Mouse (Mus musculus) heart, embryonic 12.5 days (tissue): ENCODE results near the gene Gm20425. TPM values are rescaled to one million over a fixed set of nuclear protein-coding genes. Genes with fewer than 3 reads are reported as not detected.
"Not testable (repeated sequence)": the region's sequence is repeated elsewhere in the genome, so short reads cannot be mapped to it uniquely, and the experiment has no call there.

ENCODE experiments used
- ATAC-seq: fragments of 200-750 bp; cut with Nextera tagmentation; 2 replicates; pipeline ENCODE4 v1.8.0; 2017; ENCODE audit warnings: moderate TSS enrichment, moderate library complexity; ENCODE audit not compliant: insufficient number of reproducible peaks, low FRiP score
- H3K27ac ChIP-seq: fragments of 300-500 bp; sonication (generic); 2 replicates; pipeline ENCODE4 v1.5.1; 2016; ENCODE audit warnings: mild to moderate bottlenecking, moderate library complexity; ENCODE audit not compliant: poor library complexity, severe bottlenecking
- H3K27me3 ChIP-seq: fragments of 300-500 bp; sonication (generic); replicated peaks from 2 replicates; pipeline ENCODE4 v1.6.1; 2016; ENCODE audit warnings: mild to moderate bottlenecking, moderate library complexity
- H3K36me3 ChIP-seq: fragments of 300-500 bp; sonication (generic); 2 replicates; pipeline ENCODE4 v1.6.1; 2016; ENCODE audit warnings: mild to moderate bottlenecking, moderate library complexity
- H3K4me1 ChIP-seq: fragments of 300-500 bp; sonication (generic); replicated peaks from 2 replicates; pipeline ENCODE4 v1.6.1; 2016; ENCODE audit warnings: mild to moderate bottlenecking
- H3K4me2 ChIP-seq: fragments of 300-500 bp; sonication (generic); 2 replicates; pipeline ENCODE4 v1.6.1; 2016; ENCODE audit warnings: mild to moderate bottlenecking, moderate library complexity
- H3K4me3 ChIP-seq: fragments of 300-500 bp; sonication (generic); 2 replicates; pipeline ENCODE4 v1.5.1; 2016; ENCODE audit warnings: mild to moderate bottlenecking
- H3K9ac ChIP-seq: fragments of 300-500 bp; sonication (generic); 2 replicates; pipeline ENCODE4 v1.6.1; 2016; ENCODE audit warnings: mild to moderate bottlenecking, moderate library complexity
- H3K9me3 ChIP-seq: fragments of 300-500 bp; sonication (generic); replicated peaks from 2 replicates; pipeline ENCODE4 v1.6.1; 2016; ENCODE audit warnings: mild to moderate bottlenecking, moderate library complexity
- WGBS: fragments of 180-500 bp; shearing (Covaris S2); methylation state at CpG from one replicate; pipeline ENCODE4 v1.1.7; 2016; 5-methylcytosine and 5-hydroxymethylcytosine counted together
- polyA plus RNA-seq: library from polyadenylated mRNA; unstranded; fragments of >200 nt; fragmentation: Nextera tagmentation; extraction: Ambion mirVana; gene quantifications from 2 replicates; pipeline ENCODE4 v1.2.1, GENCODE M21; 2016

The Gm20425 gene
- polyA plus RNA-seq, 1 experiment from 2014 or later = 7.0 TPM

- Histone ChIP-seq H3K4me2 (no peak overlapping the region), H3K9ac (no peak overlapping the region), H3K36me3 (peaks cover 24% of the 10 kb centered on the region), H3K9me3 (no peaks in the 10 kb centered on the region), H3K4me1 (peaks cover 13% of the 10 kb centered on the region), H3K4me3 (no peak overlapping the region), H3K27me3 (no peaks in the 10 kb centered on the region), H3K27ac (no peak overlapping the region)
- ATAC-seq = no peak
- 59% methylated on average over 4 of the region's 4 CpGs for WGBS
These were observed 45.3 kb downstream of the Gm20425 start for GRCm38 (mm10) chr9:103184855-103185254.

- H3K27ac ChIP-seq = no peak overlapping the region
- 83% methylated on average over 8 of the region's 8 CpGs for whole genome bisulfite sequencing
- 0 out of 2 replicates have a peak, but pooled peaks cover 4% of the 10 kb centered on the region for H3K27me3 ChIP-seq
These were observed 48.2 kb downstream of the Gm20425 start for GRCm38 (mm10) chr9:103181886-103182285.

GRCm38 (mm10) chr9:103180807-103181565 lies 49.1 kb downstream of the Gm20425 start:
- Histone ChIP-seq H3K9ac (peak overlapping the region; percentile 68), H3K4me2 (peak overlapping the region; percentile 86), H3K27ac (no peak overlapping the region), H3K4me1 (peaks cover 6% of the 10 kb centered on the region), H3K36me3 (no peaks in the 10 kb centered on the region), H3K9me3 (no peaks in the 10 kb centered on the region), H3K4me3 (peak overlapping the region; percentile 59), H3K27me3 (0 out of 2 replicates have a peak, but pooled peaks cover 4% of the 10 kb centered on the region)
- 2% methylated on average over 20 of the region's 20 CpGs for WGBS
- ATAC-seq = peak; percentile 87

More at GRCm38 (mm10) chr9:103181886-103182285, 48.2 kb downstream of the Gm20425 start:
- H3K4me3 ChIP-seq = no peak overlapping the region
- no peak overlapping the region for H3K4me2 ChIP-seq
- no peak for ATAC-seq
- H3K36me3 ChIP-seq = no peaks in the 10 kb centered on the region
- H3K4me1 ChIP-seq = peaks cover 6% of the 10 kb centered on the region
- no peak overlapping the region for H3K9ac ChIP-seq
- no peaks in the 10 kb centered on the region for H3K9me3 ChIP-seq

- Histone ChIP-seq H3K9ac (peak overlapping the region; percentile 68), H3K36me3 (no peaks in the 10 kb centered on the region), H3K4me2 (peak overlapping the region; percentile 86), H3K9me3 (no peaks in the 10 kb centered on the region), H3K4me1 (peaks cover 6% of the 10 kb centered on the region), H3K27ac (no peak overlapping the region), H3K4me3 (peak overlapping the region; percentile 59), H3K27me3 (0 out of 2 replicates have a peak, but pooled peaks cover 4% of the 10 kb centered on the region)
- 65% methylated on average over 3 of the region's 3 CpGs for WGBS
- 0 out of 2 replicates have a peak, but pooled peaks have one; percentile 31 for ATAC-seq
These were observed 49.8 kb downstream of the Gm20425 start for GRCm38 (mm10) chr9:103180303-103180702.

- 93% methylated on average over 7 of the region's 7 CpGs for WGBS
- peaks cover 6% of the 10 kb centered on the region for H3K4me1 ChIP-seq
- ATAC-seq = no peak
These were observed 54.4 kb downstream of the Gm20425 start for GRCm38 (mm10) chr9:103175692-103176091.

GRCm38 (mm10) chr9:103174771-103175519 lies 55.2 kb downstream of the Gm20425 start:
- Histone ChIP-seq H3K36me3 (no peaks in the 10 kb centered on the region), H3K9me3 (no peaks in the 10 kb centered on the region), H3K4me2 (no peak overlapping the region), H3K4me1 (no peaks in the 10 kb centered on the region), H3K27me3 (0 out of 2 replicates have a peak, but pooled peaks cover 11% of the 10 kb centered on the region), H3K4me3 (no peak overlapping the region), H3K9ac (no peak overlapping the region), H3K27ac (no peak overlapping the region)
- ATAC-seq = no peak
- 52% methylated on average over 6 of the region's 6 CpGs for WGBS

More at GRCm38 (mm10) chr9:103175692-103176091, 54.4 kb downstream of the Gm20425 start:
- no peaks in the 10 kb centered on the region for H3K36me3 ChIP-seq
- no peaks in the 10 kb centered on the region for H3K9me3 ChIP-seq
- no peak overlapping the region for H3K9ac ChIP-seq
- no peak overlapping the region for H3K4me2 ChIP-seq
- 0 out of 2 replicates have a peak, but pooled peaks cover 7% of the 10 kb centered on the region for H3K27me3 ChIP-seq
- no peak overlapping the region for H3K4me3 ChIP-seq
- H3K27ac ChIP-seq = no peak overlapping the region

GRCm38 (mm10) chr9:103168771-103169170 lies 61.3 kb downstream of the Gm20425 start:
- WGBS = 47% methylated on average over 7 of the region's 7 CpGs
- H3K4me2 ChIP-seq = no peak overlapping the region
- no peak for ATAC-seq
- H3K27me3 ChIP-seq = 0 out of 2 replicates have a peak, but pooled peaks cover 20% of the 10 kb centered on the region
- H3K9me3 ChIP-seq = no peaks in the 10 kb centered on the region
- H3K4me3 ChIP-seq = no peak overlapping the region
- no peak overlapping the region for H3K27ac ChIP-seq
- no peak overlapping the region for H3K9ac ChIP-seq
- H3K4me1 ChIP-seq = peaks cover 5% of the 10 kb centered on the region; the same call in 1 of the 2 replicates
- no peaks in the 10 kb centered on the region for H3K36me3 ChIP-seq

- no peaks in the 10 kb centered on the region for H3K9me3 ChIP-seq
- 89% methylated on average over 6 of the region's 6 CpGs for WGBS
- ATAC-seq = no peak
These were observed 62.1 kb downstream of the Gm20425 start for GRCm38 (mm10) chr9:103168046-103168445.

GRCm38 (mm10) chr9:103163806-103164205 lies 66.3 kb downstream of the Gm20425 start:
- Histone ChIP-seq H3K27me3 (0 out of 2 replicates have a peak, but pooled peaks cover 9% of the 10 kb centered on the region), H3K36me3 (no peaks in the 10 kb centered on the region), H3K4me3 (no peak overlapping the region), H3K4me2 (no peak overlapping the region), H3K4me1 (peaks cover 3% of the 10 kb centered on the region; the same call in 1 of the 2 replicates), H3K27ac (no peak overlapping the region), H3K9ac (no peak overlapping the region), H3K9me3 (no peaks in the 10 kb centered on the region)
- ATAC-seq = no peak
- 58% methylated on average over 15 of the region's 15 CpGs for WGBS

More at GRCm38 (mm10) chr9:103168046-103168445, 62.1 kb downstream of the Gm20425 start:
- 0 out of 2 replicates have a peak, but pooled peaks cover 20% of the 10 kb centered on the region for H3K27me3 ChIP-seq
- H3K4me1 ChIP-seq = peaks cover 5% of the 10 kb centered on the region; the same call in 1 of the 2 replicates
- H3K9ac ChIP-seq = no peak overlapping the region
- no peak overlapping the region for H3K27ac ChIP-seq
- no peak overlapping the region for H3K4me3 ChIP-seq
- H3K36me3 ChIP-seq = no peaks in the 10 kb centered on the region
- H3K4me2 ChIP-seq = no peak overlapping the region

- WGBS = 83% methylated on average over 7 of the region's 7 CpGs
- H3K4me3 ChIP-seq, H3K36me3 ChIP-seq, H3K27ac ChIP-seq, H3K4me2 ChIP-seq, H3K9me3 ChIP-seq, ATAC-seq, H3K9ac ChIP-seq, H3K4me1 ChIP-seq, H3K27me3 ChIP-seq: not testable (repeated sequence)
These were observed 74.9 kb downstream of the Gm20425 start for GRCm38 (mm10) chr9:103155158-103155557.

GRCm38 (mm10) chr9:103154568-103154967 lies 75.5 kb downstream of the Gm20425 start:
- H3K9ac ChIP-seq = no peak overlapping the region
- no peak overlapping the region for H3K4me2 ChIP-seq
- WGBS = 75% methylated on average over 2 of the region's 2 CpGs
- ATAC-seq = no peak
- H3K27ac ChIP-seq = no peak overlapping the region
- no peaks in the 10 kb centered on the region for H3K36me3 ChIP-seq
- no peaks in the 10 kb centered on the region for H3K27me3 ChIP-seq
- no peaks in the 10 kb centered on the region for H3K9me3 ChIP-seq
- no peak overlapping the region for H3K4me3 ChIP-seq
- H3K4me1 ChIP-seq = peaks cover 6% of the 10 kb centered on the region
